Mouse (Mus musculus): ENCODE results near the gene Vmn1r4. TPM values are rescaled to one million over a fixed set of nuclear protein-coding genes. Genes with fewer than 3 reads are reported as not detected.

The Vmn1r4 gene
- polyA plus RNA-seq, 1 experiment from 2014 or later = 0.47 TPM

DNA sequence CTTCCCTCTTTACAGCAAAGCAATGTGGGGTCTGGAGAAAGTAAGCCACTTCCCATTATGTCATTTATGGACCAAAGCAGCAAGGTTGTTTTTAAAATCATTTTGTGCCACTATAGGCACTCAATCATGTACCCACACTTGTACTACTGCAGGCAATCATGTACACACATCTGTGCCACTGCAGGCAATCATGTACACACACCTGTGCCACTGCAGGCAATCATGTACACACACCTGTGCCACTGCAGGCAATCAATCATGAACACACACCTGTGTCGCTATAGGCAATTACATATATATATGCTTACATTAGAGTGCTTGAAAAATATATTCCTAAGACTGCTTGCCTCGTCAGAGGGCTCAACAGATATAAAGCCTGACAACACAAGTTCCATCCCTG is 18.8 kb upstream of the Vmn1r4 start:
- Histone ChIP-seq H3K27ac (no peak overlapping the region), H3K9me3 (no peaks in the 10 kb centered on the region), H3K36me3 (no peaks in the 10 kb centered on the region), H3K27me3 (ENCODE audit: insufficient read depth, poor library complexity, severe bottlenecking) (no peaks in the 10 kb centered on the region), H3K4me1 (replicated peaks) (peaks cover 5% of the 10 kb centered on the region), H3K4me3 (no peak overlapping the region)
- no peak for DNase-seq (ENCODE audit: low spot score)
- 83% methylated on average over 2 of the region's 2 CpGs for WGBS

- DNase-seq (ENCODE audit: low spot score) = no peak
- no peaks in the 10 kb centered on the region for H3K27me3 ChIP-seq (ENCODE audit: insufficient read depth, poor library complexity, severe bottlenecking)
- WGBS = 90% methylated on average over 5 of the region's 5 CpGs
- H3K4me1 ChIP-seq (replicated peaks) = peaks cover 5% of the 10 kb centered on the region
- no peaks in the 10 kb centered on the region for H3K36me3 ChIP-seq
- no peak overlapping the region for H3K4me3 ChIP-seq
- no peaks in the 10 kb centered on the region for H3K9me3 ChIP-seq
- no peak overlapping the region for H3K27ac ChIP-seq
These were observed 18.3 kb upstream of the Vmn1r4 start for GRCm38 (mm10) chr6:56905486-56905885.

GRCm38 (mm10) chr6:56906121-56906846 is 17.5 kb upstream of the Vmn1r4 start:
- Histone ChIP-seq H3K27ac (no peak overlapping the region), H3K4me1 (replicated peaks) (peaks cover 5% of the 10 kb centered on the region), H3K27me3 (ENCODE audit: insufficient read depth, poor library complexity, severe bottlenecking) (no peaks in the 10 kb centered on the region), H3K4me3 (no peak overlapping the region), H3K36me3 (no peaks in the 10 kb centered on the region), H3K9me3 (no peaks in the 10 kb centered on the region)
- DNase-seq (ENCODE audit: low spot score) = no peak
- 83% methylated on average over 8 of the region's 8 CpGs for WGBS

GRCm38 (mm10) chr6:56907973-56908372 is 15.8 kb upstream of the Vmn1r4 start:
- 95% methylated on average over 3 of the region's 3 CpGs for WGBS
- H3K36me3 ChIP-seq = no peaks in the 10 kb centered on the region
- H3K9me3 ChIP-seq = no peaks in the 10 kb centered on the region
- DNase-seq (ENCODE audit: low spot score) = no peak
- H3K27ac ChIP-seq = no peak overlapping the region
- no peak overlapping the region for H3K4me3 ChIP-seq
- no peaks in the 10 kb centered on the region; the same call in 1 of the 2 replicates for H3K4me1 ChIP-seq (replicated peaks)
- no peaks in the 10 kb centered on the region for H3K27me3 ChIP-seq (ENCODE audit: insufficient read depth, poor library complexity, severe bottlenecking)

DNA sequence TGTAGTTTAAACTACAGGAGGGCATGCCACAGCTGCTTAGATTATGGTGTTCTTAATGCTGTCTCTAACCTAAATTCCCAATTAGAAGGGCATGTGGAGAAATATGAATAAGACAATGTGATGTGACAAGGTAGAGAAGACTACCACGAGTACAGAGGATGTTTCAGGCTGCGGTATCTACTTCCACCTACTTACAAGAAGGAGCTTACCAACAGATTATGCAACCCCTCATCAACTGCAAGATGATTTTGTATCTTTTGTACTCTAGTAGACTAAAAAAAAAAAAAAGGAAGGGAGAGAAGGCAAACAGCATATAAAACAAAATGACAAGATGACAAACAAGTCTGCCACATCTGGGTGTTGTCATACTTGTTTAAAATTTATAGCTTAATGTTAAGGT is 15.4 kb upstream of the Vmn1r4 start:
- no peaks in the 10 kb centered on the region for H3K36me3 ChIP-seq
- no peak overlapping the region for H3K4me3 ChIP-seq
- no peak overlapping the region for H3K27ac ChIP-seq
- DNase-seq (ENCODE audit: low spot score) = no peak
- WGBS = 95% methylated on average over 2 of the region's 2 CpGs
- H3K9me3 ChIP-seq = no peaks in the 10 kb centered on the region
- no peaks in the 10 kb centered on the region for H3K27me3 ChIP-seq (ENCODE audit: insufficient read depth, poor library complexity, severe bottlenecking)
- H3K4me1 ChIP-seq (replicated peaks) = no peaks in the 10 kb centered on the region

GRCm38 (mm10) chr6:56908912-56909311 is 14.9 kb upstream of the Vmn1r4 start:
- H3K36me3 ChIP-seq = no peaks in the 10 kb centered on the region
- no peak overlapping the region for H3K4me3 ChIP-seq
- DNase-seq (ENCODE audit: low spot score) = peak; percentile 33
- no peak overlapping the region for H3K27ac ChIP-seq
- H3K27me3 ChIP-seq (ENCODE audit: insufficient read depth, poor library complexity, severe bottlenecking) = no peaks in the 10 kb centered on the region
- no peaks in the 10 kb centered on the region for H3K9me3 ChIP-seq
- 17% methylated on average over 4 of the region's 4 CpGs for WGBS
- no peaks in the 10 kb centered on the region for H3K4me1 ChIP-seq (replicated peaks)

- no peaks in the 10 kb centered on the region for H3K27me3 ChIP-seq (ENCODE audit: insufficient read depth, poor library complexity, severe bottlenecking)
- H3K4me3 ChIP-seq = no peak overlapping the region
- DNase-seq (ENCODE audit: low spot score) = no peak
- H3K9me3 ChIP-seq = no peaks in the 10 kb centered on the region
- 0 out of 2 replicates have a peak, but pooled peaks cover 5% of the 10 kb centered on the region for H3K36me3 ChIP-seq
- WGBS = 88% methylated on average over 2 of the region's 2 CpGs
- H3K27ac ChIP-seq = no peak overlapping the region
- H3K4me1 ChIP-seq (replicated peaks) = no peaks in the 10 kb centered on the region
These were observed 12.9 kb upstream of the Vmn1r4 start for GRCm38 (mm10) chr6:56910910-56911309.

- no peak for DNase-seq (ENCODE audit: low spot score)
- Histone ChIP-seq H3K27me3 (ENCODE audit: insufficient read depth, poor library complexity, severe bottlenecking) (no peaks in the 10 kb centered on the region), H3K4me3 (no peak overlapping the region), H3K36me3 (0 out of 2 replicates have a peak, but pooled peaks cover 5% of the 10 kb centered on the region), H3K27ac (no peak overlapping the region), H3K9me3 (no peaks in the 10 kb centered on the region), H3K4me1 (replicated peaks) (no peaks in the 10 kb centered on the region)
- 84% methylated on average over 2 of the region's 2 CpGs for WGBS
These were observed 10.5 kb upstream of the Vmn1r4 start for GRCm38 (mm10) chr6:56913092-56913858.

DNA sequence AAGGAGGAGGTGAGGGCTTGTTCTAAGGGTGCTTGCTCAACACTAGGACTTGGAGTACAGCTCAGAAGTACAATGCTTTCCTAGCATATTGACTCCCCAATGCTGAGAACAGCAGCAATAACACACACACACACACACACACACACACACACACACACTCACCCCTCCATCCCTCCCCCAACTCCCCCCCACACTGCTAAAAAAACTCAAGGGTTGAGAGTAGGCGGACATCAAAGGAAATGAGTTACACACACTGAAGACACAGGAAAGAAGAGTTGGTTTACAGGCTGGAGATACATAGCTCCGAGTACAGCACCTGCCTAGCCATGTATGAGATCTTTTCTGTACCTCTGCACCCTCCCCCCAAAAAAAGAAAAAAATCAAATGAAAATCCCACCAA is 7.5 kb upstream of the Vmn1r4 start:
- Histone ChIP-seq H3K27me3 (ENCODE audit: insufficient read depth, poor library complexity, severe bottlenecking) (no peaks in the 10 kb centered on the region), H3K36me3 (0 out of 2 replicates have a peak, but pooled peaks cover 5% of the 10 kb centered on the region), H3K4me1 (replicated peaks) (no peaks in the 10 kb centered on the region), H3K27ac (no peak overlapping the region), H3K9me3 (no peaks in the 10 kb centered on the region), H3K4me3 (no peak overlapping the region)
- DNase-seq (ENCODE audit: low spot score) = no peak
- WGBS = 86% methylated on average over 2 of the region's 2 CpGs

DNA sequence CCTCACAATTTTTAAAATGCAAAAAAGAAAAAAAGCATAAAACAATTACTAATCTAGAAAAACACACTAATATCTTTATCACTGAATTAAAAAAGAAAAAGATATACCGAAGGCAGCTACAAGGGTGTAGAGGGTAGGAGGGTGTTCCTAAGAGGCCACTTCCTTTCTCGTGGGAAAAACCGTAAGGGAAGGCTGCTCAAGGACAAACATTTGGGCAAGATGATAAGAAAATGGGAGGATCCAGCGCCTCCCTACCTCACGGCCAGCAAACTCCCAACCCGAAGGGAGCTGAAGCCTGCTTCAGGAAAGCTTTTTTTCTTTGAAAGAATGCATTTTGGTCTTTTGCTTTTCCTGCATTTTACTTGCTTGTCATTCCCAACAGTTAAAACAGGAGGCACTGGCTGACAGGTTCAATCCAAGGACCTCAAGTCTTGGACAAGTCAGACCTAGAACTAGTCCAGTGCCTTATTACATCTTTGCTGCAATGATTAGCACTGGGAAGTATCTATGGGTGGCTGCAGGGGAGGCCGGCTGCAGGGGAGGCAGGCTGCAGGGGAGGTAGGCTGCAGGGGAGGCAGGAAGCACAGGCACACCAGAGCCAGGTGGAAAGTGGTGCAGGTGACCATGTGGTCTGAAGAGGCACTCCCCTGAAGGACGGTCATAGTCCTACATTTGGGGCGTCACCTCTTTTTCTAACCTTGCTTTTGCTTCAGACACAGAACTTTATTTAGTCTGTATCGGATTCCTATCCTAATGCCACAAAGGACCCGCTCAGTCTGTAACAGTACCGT is 6.0 kb upstream of the Vmn1r4 start:
- 73% methylated on average over 12 of the region's 12 CpGs for WGBS
- Histone ChIP-seq H3K4me1 (replicated peaks) (peaks cover 7% of the 10 kb centered on the region; the same call in 1 of the 2 replicates), H3K27ac (no peak overlapping the region), H3K9me3 (no peaks in the 10 kb centered on the region), H3K4me3 (no peak overlapping the region), H3K36me3 (0 out of 2 replicates have a peak, but pooled peaks cover 5% of the 10 kb centered on the region), H3K27me3 (ENCODE audit: insufficient read depth, poor library complexity, severe bottlenecking) (no peaks in the 10 kb centered on the region)
- DNase-seq (ENCODE audit: low spot score) = no peak

DNA sequence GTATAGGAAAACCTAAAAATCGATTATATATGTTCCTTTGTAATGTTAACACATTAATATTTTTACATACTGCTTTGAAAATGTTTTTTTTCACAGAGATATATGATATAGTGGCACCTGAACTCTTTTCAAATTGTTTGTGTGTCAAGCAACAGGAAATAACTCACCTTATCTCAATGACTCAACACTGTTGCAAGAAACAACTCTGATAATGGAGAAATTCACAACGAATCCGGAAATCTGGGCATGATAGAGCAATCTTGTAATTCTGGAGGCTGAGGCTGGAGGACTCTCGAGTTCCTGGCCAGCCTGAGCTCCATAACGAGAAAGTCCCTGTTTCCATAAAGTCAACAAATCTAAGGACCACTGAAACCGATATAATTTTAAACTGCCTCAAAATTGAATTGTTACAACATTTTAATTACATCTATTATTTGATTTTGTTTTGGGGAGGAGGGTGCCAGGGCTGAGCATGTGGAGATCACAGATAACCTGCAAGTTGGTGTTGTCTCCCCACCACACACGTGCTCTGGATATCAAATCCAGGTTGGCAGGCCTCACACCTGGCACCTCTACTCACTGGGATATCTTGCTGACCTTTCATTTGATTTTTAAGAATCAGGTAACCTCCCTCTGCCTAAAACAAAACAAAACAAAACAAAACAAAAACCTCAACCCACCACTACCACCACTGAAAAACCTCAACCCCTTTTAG is 4.3 kb upstream of the Vmn1r4 start:
- Histone ChIP-seq H3K4me1 (replicated peaks) (peaks cover 8% of the 10 kb centered on the region; the same call in 1 of the 2 replicates), H3K27me3 (ENCODE audit: insufficient read depth, poor library complexity, severe bottlenecking) (no peaks in the 10 kb centered on the region), H3K4me3 (no peak overlapping the region), H3K27ac (no peak overlapping the region), H3K36me3 (0 out of 2 replicates have a peak, but pooled peaks cover 3% of the 10 kb centered on the region), H3K9me3 (no peaks in the 10 kb centered on the region)
- no peak for DNase-seq (ENCODE audit: low spot score)
- 89% methylated on average over 7 of the region's 7 CpGs for WGBS

All from hindbrain, embryonic 10.5 days (tissue).